Mouse (Mus musculus): ENCODE measurements around the gene Prelid3b. TPM values are rescaled to one million over a fixed set of nuclear protein-coding genes. Genes with fewer than 3 reads are reported as not detected.

The Prelid3b gene
- polyA plus RNA-seq, 1 experiment from 2014 or later = 102 TPM

GRCm38 (mm10) chr2:174444359-174444758, 28.5 kb downstream of the Prelid3b start:
- Histone ChIP-seq H3K79me2 (ENCODE audit: inconsistent target) (no peaks in the 10 kb centered on the region; the same call in 1 of the 2 replicates), H3K4me3 (ENCODE audit: inconsistent target) (no peak overlapping the region), H3K36me3 (ENCODE audit: inconsistent target) (no peaks in the 10 kb centered on the region), H3K27ac (no peak overlapping the region)
- WGBS (ENCODE audit: missing documents) = 75% methylated on average over 5 of the region's 7 CpGs

GRCm38 (mm10) chr2:174443046-174443445, 29.8 kb downstream of the Prelid3b start:
- no peak overlapping the region for H3K27ac ChIP-seq
- peaks cover 7% of the 10 kb centered on the region for H3K79me2 ChIP-seq (ENCODE audit: inconsistent target)
- H3K4me3 ChIP-seq (ENCODE audit: inconsistent target) = no peak overlapping the region
- H3K36me3 ChIP-seq (ENCODE audit: inconsistent target) = no peaks in the 10 kb centered on the region
- WGBS (ENCODE audit: missing documents) = 57% methylated on average over 2 of the region's 2 CpGs

GRCm38 (mm10) chr2:174442460-174442859, 30.4 kb downstream of the Prelid3b start:
- peaks cover 13% of the 10 kb centered on the region for H3K79me2 ChIP-seq (ENCODE audit: inconsistent target)
- 92% methylated on average over 9 of the region's 9 CpGs for WGBS (ENCODE audit: missing documents)
- H3K36me3 ChIP-seq (ENCODE audit: inconsistent target) = no peaks in the 10 kb centered on the region
- no peak overlapping the region for H3K27ac ChIP-seq
- H3K4me3 ChIP-seq (ENCODE audit: inconsistent target) = no peak overlapping the region

GRCm38 (mm10) chr2:174441898-174442297, 31.0 kb downstream of the Prelid3b start:
- H3K79me2 ChIP-seq (ENCODE audit: inconsistent target) = peaks cover 18% of the 10 kb centered on the region
- WGBS (ENCODE audit: missing documents) = 85% methylated on average over 3 of the region's 4 CpGs
- H3K4me3 ChIP-seq (ENCODE audit: inconsistent target) = no peak overlapping the region
- H3K36me3 ChIP-seq (ENCODE audit: inconsistent target) = no peaks in the 10 kb centered on the region
- no peak overlapping the region for H3K27ac ChIP-seq

GRCm38 (mm10) chr2:174439961-174440360, 32.9 kb downstream of the Prelid3b start:
- WGBS (ENCODE audit: missing documents) = 73% methylated on average over 9 of the region's 9 CpGs
- Histone ChIP-seq H3K4me3 (ENCODE audit: inconsistent target) (no peak overlapping the region), H3K36me3 (ENCODE audit: inconsistent target) (peaks cover 10% of the 10 kb centered on the region), H3K79me2 (ENCODE audit: inconsistent target) (peaks cover 38% of the 10 kb centered on the region), H3K27ac (peak overlapping the region; percentile 94)

GRCm38 (mm10) chr2:174439450-174439838, 33.4 kb downstream of the Prelid3b start:
- Histone ChIP-seq H3K36me3 (ENCODE audit: inconsistent target) (peaks cover 15% of the 10 kb centered on the region), H3K79me2 (ENCODE audit: inconsistent target) (peaks cover 43% of the 10 kb centered on the region), H3K27ac (peak overlapping the region; percentile 94), H3K4me3 (ENCODE audit: inconsistent target) (peak overlapping the region; percentile 17; the same call in 1 of the 2 replicates)
- WGBS (ENCODE audit: missing documents) = 10% methylated on average over 5 of the region's 5 CpGs

GRCm38 (mm10) chr2:174438737-174439449, 34.0 kb downstream of the Prelid3b start, which contains the start of gene Ctsz:
Gene Ctsz (minus strand): TSS chr2:174439039.
- WGBS (ENCODE audit: missing documents) = 2% methylated on average over 34 of the region's 38 CpGs
- Histone ChIP-seq H3K27ac (peak within 1 kb of the TSS; percentile 99), H3K79me2 (ENCODE audit: inconsistent target) (peaks cover 49% of the 10 kb centered on the region), H3K4me3 (ENCODE audit: inconsistent target) (peak within 1 kb of the TSS; percentile 91), H3K36me3 (ENCODE audit: inconsistent target) (peaks cover 19% of the 10 kb centered on the region)

GRCm38 (mm10) chr2:174438181-174438580, 34.7 kb downstream of the Prelid3b start:
- 43% methylated on average over 11 of the region's 11 CpGs for WGBS (ENCODE audit: missing documents)
- peaks cover 25% of the 10 kb centered on the region for H3K36me3 ChIP-seq (ENCODE audit: inconsistent target)
- peaks cover 56% of the 10 kb centered on the region for H3K79me2 ChIP-seq (ENCODE audit: inconsistent target)
- peak overlapping the region; percentile 99 for H3K27ac ChIP-seq
- H3K4me3 ChIP-seq (ENCODE audit: inconsistent target) = peak overlapping the region; percentile 91

GRCm38 (mm10) chr2:174437697-174437982, 35.2 kb downstream of the Prelid3b start:
- Histone ChIP-seq H3K4me3 (ENCODE audit: inconsistent target) (peak overlapping the region; percentile 91), H3K79me2 (ENCODE audit: inconsistent target) (peaks cover 61% of the 10 kb centered on the region), H3K36me3 (ENCODE audit: inconsistent target) (peaks cover 29% of the 10 kb centered on the region), H3K27ac (peak overlapping the region; percentile 99)
- 3% methylated on average over 4 of the region's 4 CpGs for WGBS (ENCODE audit: missing documents)

- WGBS (ENCODE audit: missing documents) = 28% methylated on average over 4 of the region's 7 CpGs
These were observed 35.8 kb downstream of the Prelid3b start for GRCm38 (mm10) chr2:174436916-174437696.

GRCm38 (mm10) chr2:174436076-174436701, 36.7 kb downstream of the Prelid3b start:
- H3K4me3 ChIP-seq (ENCODE audit: inconsistent target) = peak overlapping the region; percentile 91
- peak overlapping the region; percentile 99 for H3K27ac ChIP-seq
- peaks cover 76% of the 10 kb centered on the region for H3K79me2 ChIP-seq (ENCODE audit: inconsistent target)
- 34% methylated on average over 17 of the region's 26 CpGs for WGBS (ENCODE audit: missing documents)
- H3K36me3 ChIP-seq (ENCODE audit: inconsistent target) = peaks cover 43% of the 10 kb centered on the region

More at GRCm38 (mm10) chr2:174436916-174437696, 35.8 kb downstream of the Prelid3b start:
- Histone ChIP-seq H3K4me3 (ENCODE audit: inconsistent target) (peak overlapping the region; percentile 91), H3K36me3 (ENCODE audit: inconsistent target) (peaks cover 34% of the 10 kb centered on the region), H3K79me2 (ENCODE audit: inconsistent target) (peaks cover 66% of the 10 kb centered on the region), H3K27ac (peak overlapping the region; percentile 99)

- peaks cover 55% of the 10 kb centered on the region for H3K36me3 ChIP-seq (ENCODE audit: inconsistent target)
- no peak overlapping the region for H3K27ac ChIP-seq
- peaks cover 88% of the 10 kb centered on the region for H3K79me2 ChIP-seq (ENCODE audit: inconsistent target)
- H3K4me3 ChIP-seq (ENCODE audit: inconsistent target) = no peak overlapping the region
- 98% methylated on average over 9 of the region's 9 CpGs for WGBS (ENCODE audit: missing documents)
These were observed 37.9 kb downstream of the Prelid3b start for GRCm38 (mm10) chr2:174434943-174435342.

- peaks cover 54% of the 10 kb centered on the region for H3K79me2 ChIP-seq (ENCODE audit: inconsistent target)
- peaks cover 74% of the 10 kb centered on the region for H3K36me3 ChIP-seq (ENCODE audit: inconsistent target)
- no peak overlapping the region for H3K27ac ChIP-seq
- 91% methylated on average over 10 of the region's 10 CpGs for WGBS (ENCODE audit: missing documents)
- no peak overlapping the region for H3K4me3 ChIP-seq (ENCODE audit: inconsistent target)
These were observed 43.8 kb downstream of the Prelid3b start for GRCm38 (mm10) chr2:174428996-174429591.

- peaks cover 68% of the 10 kb centered on the region for H3K36me3 ChIP-seq (ENCODE audit: inconsistent target)
- H3K4me3 ChIP-seq (ENCODE audit: inconsistent target) = no peak overlapping the region
- H3K79me2 ChIP-seq (ENCODE audit: inconsistent target) = peaks cover 45% of the 10 kb centered on the region
- H3K27ac ChIP-seq = no peak overlapping the region
- 97% methylated on average over 16 of the region's 18 CpGs for WGBS (ENCODE audit: missing documents)
These were observed 44.6 kb downstream of the Prelid3b start for GRCm38 (mm10) chr2:174428076-174428835.

Measured in macrophage (primary cell).